Mouse (Mus musculus): ENCODE results near the gene Arhgap20.

GRCm38 (mm10) chr9:51795206-51795605, 30.1 kb downstream of the Arhgap20 start:
- no peak for TF ChIP-seq CTCF (IDR thresholded peaks at IDR 0.05; ENCODE audit: low read depth, low read length)
- no peak for TF ChIP-seq POLR2A (IDR thresholded peaks at IDR 0.05; ENCODE audit: extremely low read depth, insufficient read depth, low read length)

Data from liver, adult 2 months (tissue).